In the genomic region with DNA sequence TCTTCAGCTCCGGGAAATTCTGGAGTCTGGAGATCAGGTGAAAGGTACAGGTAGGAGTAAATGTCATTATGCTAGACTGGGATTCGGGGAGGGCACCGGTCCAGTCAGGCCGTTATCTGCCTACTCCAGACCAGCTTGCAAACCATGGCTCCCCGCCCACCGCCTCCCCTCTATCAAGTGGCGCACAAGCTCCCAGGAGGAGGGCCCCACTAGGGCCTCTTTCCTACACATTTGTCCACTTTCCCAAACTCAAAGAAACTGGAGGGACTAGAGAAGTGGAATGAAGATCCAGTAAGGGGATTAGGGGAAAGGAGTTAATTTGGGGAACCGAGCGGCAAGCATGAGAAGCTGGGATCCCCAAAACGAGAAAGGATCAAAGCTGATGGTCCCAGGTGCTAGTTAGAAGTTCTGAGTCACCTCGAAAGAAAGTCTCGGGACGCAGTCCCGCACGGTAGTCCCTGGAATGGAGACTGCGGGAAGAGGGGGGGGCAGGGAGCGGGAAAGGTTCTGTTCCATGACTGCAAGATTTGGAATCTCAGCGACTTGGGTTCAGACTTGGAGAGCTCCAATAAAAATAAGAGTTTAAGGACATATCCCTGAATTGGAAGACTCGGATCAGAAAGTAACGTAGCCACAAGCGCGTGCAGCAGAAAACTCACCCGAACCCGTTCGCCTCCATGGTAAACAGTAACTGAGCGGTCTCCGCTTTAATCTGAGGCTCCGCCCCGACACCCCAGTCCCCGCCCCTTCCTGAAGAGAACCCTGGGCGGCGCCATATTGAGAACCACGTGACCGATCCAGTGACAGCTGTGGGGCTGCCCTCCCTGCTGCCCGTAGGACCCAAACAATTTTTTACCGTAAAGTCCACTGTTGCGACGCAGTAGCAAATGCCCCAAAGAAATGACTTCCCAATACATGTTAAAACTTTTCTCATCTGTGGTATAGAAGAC, we compare ENCODE assay signal across 8 mouse cellular contexts. TPM values are rescaled to one million over a fixed set of nuclear protein-coding genes. Genes with fewer than 3 reads are reported as not detected.
DNase-seq lines count a peak whose midpoint lies in the region; ATAC-seq and TF ChIP-seq lines count a peak whose summit lies in the region.

A gene (minus strand): TSS at position 742 of the 950 bp plus-strand sequence.

- peak; percentile 92 for ATAC-seq in embryonic facial prominence, embryonic 14.5 days (ENCODE audit: low read depth)
- peak; percentile 96 for ATAC-seq in limb, embryonic 14.5 days (ENCODE audit: low FRiP score, low read depth)
- peak; percentile 88 for ATAC-seq in midbrain, postnatal 0 days (ENCODE audit: low FRiP score)

- H3K27ac ChIP-seq in embryonic facial prominence, embryonic 14.5 days (replicated peaks; ENCODE audit: low read depth, low read length): no peak within 1 kb of the TSS; the same call in 1 of the 2 replicates
- H3K27ac ChIP-seq in limb, embryonic 14.5 days (replicated peaks; ENCODE audit: low read depth, low read length): peak within 1 kb of the TSS; percentile 61
- peak within 1 kb of the TSS; percentile 78 for H3K27ac ChIP-seq in midbrain, postnatal 0 days (ENCODE audit: low read depth, low read length)

- peaks cover 9% of the 10 kb centered on the region for H3K4me1 ChIP-seq in embryonic facial prominence, embryonic 14.5 days (ENCODE audit: control insufficient read depth, insufficient read depth, low read length)
- peaks cover 8% of the 10 kb centered on the region for H3K4me1 ChIP-seq in limb, embryonic 14.5 days (ENCODE audit: control insufficient read depth, insufficient read depth, low read length)
- H3K4me1 ChIP-seq in midbrain, postnatal 0 days (ENCODE audit: insufficient read depth, low read length): peaks cover 11% of the 10 kb centered on the region; the same call in 1 of the 2 replicates

- WGBS in embryonic facial prominence, embryonic 14.5 days: 1% methylated on average over 38 of the region's 38 CpGs
- WGBS in limb, embryonic 14.5 days: 1% methylated on average over 38 of the region's 38 CpGs
- 2% methylated on average over 38 of the region's 38 CpGs for WGBS in midbrain, postnatal 0 days

- peak within 1 kb of the TSS; percentile 92 for H3K4me3 ChIP-seq in embryonic facial prominence, embryonic 14.5 days (ENCODE audit: low read depth, low read length)
- H3K4me3 ChIP-seq in limb, embryonic 14.5 days (replicated peaks; ENCODE audit: low read length): peak within 1 kb of the TSS; percentile 90
- H3K4me3 ChIP-seq in midbrain, postnatal 0 days (ENCODE audit: low read depth, low read length): peak within 1 kb of the TSS; percentile 98

- no peak for TF ChIP-seq POLR2A in limb, embryonic 14.5 days (IDR thresholded peaks at IDR 0.05; ENCODE audit: borderline replicate concordance, extremely low read depth, insufficient read depth, insufficient read length)

- DNase-seq in 3T3-L1 (ENCODE audit: low read depth, low spot score): peak; percentile 95
- peak; percentile 73 to 90 for DNase-seq in adrenal gland, postnatal 4 days (ENCODE audit: low spot score in 2 of 2)
- peak; percentile 98 for DNase-seq in embryonic facial prominence, embryonic 14.5 days (ENCODE audit: low spot score)
- peak; percentile 96 for DNase-seq in heart, adult 8-10 months (ENCODE audit: low spot score)
- DNase-seq in kidney, adult 9 months: peak; percentile 98
- DNase-seq in limb, embryonic 14.5 days (ENCODE audit: low spot score): peak; percentile 98
- DNase-seq in midbrain, postnatal 0 days (ENCODE audit: low spot score): peak; percentile 98
- peak; percentile 94 to 95 for DNase-seq in spleen, postnatal 14 days (ENCODE audit: low spot score in 2 of 2)

- H3K9me3 ChIP-seq in embryonic facial prominence, embryonic 14.5 days (ENCODE audit: control insufficient read depth, low read length): no peaks in the 10 kb centered on the region
- no peaks in the 10 kb centered on the region for H3K9me3 ChIP-seq in limb, embryonic 14.5 days (ENCODE audit: control insufficient read depth, low read length)
- H3K9me3 ChIP-seq in midbrain, postnatal 0 days (ENCODE audit: low read length): no peaks in the 10 kb centered on the region

- peak within 1 kb of the TSS; percentile 98 for H3K4me2 ChIP-seq in embryonic facial prominence, embryonic 14.5 days (ENCODE audit: low read depth, low read length)
- peak within 1 kb of the TSS; percentile 99 for H3K4me2 ChIP-seq in limb, embryonic 14.5 days (replicated peaks; ENCODE audit: low read depth, low read length, severe bottlenecking)
- peak within 1 kb of the TSS; percentile 90 for H3K4me2 ChIP-seq in midbrain, postnatal 0 days (ENCODE audit: low read depth, low read length, poor library complexity, severe bottlenecking)

- H3K36me3 ChIP-seq in embryonic facial prominence, embryonic 14.5 days (ENCODE audit: control insufficient read depth, insufficient read depth, low read length): peaks cover 17% of the 10 kb centered on the region
- peaks cover 23% of the 10 kb centered on the region for H3K36me3 ChIP-seq in limb, embryonic 14.5 days (ENCODE audit: control insufficient read depth, insufficient read depth, low read length)
- H3K36me3 ChIP-seq in midbrain, postnatal 0 days (ENCODE audit: insufficient read depth, low read length): peaks cover 7% of the 10 kb centered on the region; the same call in 1 of the 2 replicates

- no peaks in the 10 kb centered on the region for H3K27me3 ChIP-seq in embryonic facial prominence, embryonic 14.5 days (replicated peaks; ENCODE audit: control insufficient read depth, insufficient read depth, low read length)
- no peaks in the 10 kb centered on the region for H3K27me3 ChIP-seq in limb, embryonic 14.5 days (ENCODE audit: control insufficient read depth, insufficient read depth, low read length)
- H3K27me3 ChIP-seq in midbrain, postnatal 0 days (ENCODE audit: insufficient read depth, low read length): no peaks in the 10 kb centered on the region

- peak within 1 kb of the TSS; percentile 77 for H3K9ac ChIP-seq in embryonic facial prominence, embryonic 14.5 days (ENCODE audit: low read depth, low read length)
- peak within 1 kb of the TSS; percentile 75 for H3K9ac ChIP-seq in limb, embryonic 14.5 days (ENCODE audit: low read depth, low read length, severe bottlenecking)
- peak within 1 kb of the TSS; percentile 76 for H3K9ac ChIP-seq in midbrain, postnatal 0 days (replicated peaks; ENCODE audit: low read length, poor library complexity, severe bottlenecking)

- no peak for TF ChIP-seq CTCF in midbrain, postnatal 0 days (IDR thresholded peaks at IDR 0.05)

RNA-seq across cellular contexts. Expression of the gene that starts here (rescaled TPM):
- total RNA-seq in adrenal gland, postnatal 4 days (2021): 100 to 1,000 TPM; 136 to 141 TPM
- polyA plus RNA-seq in embryonic facial prominence, embryonic 14.5 days (2014; fragmentation: Nextera tagmentation; extraction: Ambion mirVana): 74.0 and 77.1 TPM in 2 replicates
- 100 to 1,000 TPM in 1 of 4 experiments, 10 to 100 TPM in 3; 85.5 to 108 (median 91.8) TPM for total RNA-seq in heart, adult 8-10 months (2022)
- 78.5 and 92.3 TPM in 2 replicates for polyA plus RNA-seq in limb, embryonic 14.5 days (2012; rRNA removed)
- 79.2 and 96.1 TPM in 2 replicates for polyA plus RNA-seq in limb, embryonic 14.5 days (2014; fragmentation: Nextera tagmentation; extraction: Ambion mirVana)
- 25.5 and 50.0 TPM in 2 replicates for total RNA-seq in midbrain, postnatal 0 days (2014; rRNA removed)
- 36.6 and 36.8 TPM in 2 replicates for polyA plus RNA-seq in midbrain, postnatal 0 days (2015; fragmentation: Nextera tagmentation; extraction: Ambion mirVana)
